Mouse (Mus musculus) embryo, embryonic 11 days (tissue): ENCODE results near the gene Gm7903.
"Not testable (repeated sequence)": the region's sequence is repeated elsewhere in the genome, so short reads cannot be mapped to it uniquely, and the experiment has no call there.

ENCODE experiments used
- DNase-seq: peaks from one replicate; pipeline ENCODE4 v3.0.0-alpha.2; 2015

The Gm7903 gene

DNA sequence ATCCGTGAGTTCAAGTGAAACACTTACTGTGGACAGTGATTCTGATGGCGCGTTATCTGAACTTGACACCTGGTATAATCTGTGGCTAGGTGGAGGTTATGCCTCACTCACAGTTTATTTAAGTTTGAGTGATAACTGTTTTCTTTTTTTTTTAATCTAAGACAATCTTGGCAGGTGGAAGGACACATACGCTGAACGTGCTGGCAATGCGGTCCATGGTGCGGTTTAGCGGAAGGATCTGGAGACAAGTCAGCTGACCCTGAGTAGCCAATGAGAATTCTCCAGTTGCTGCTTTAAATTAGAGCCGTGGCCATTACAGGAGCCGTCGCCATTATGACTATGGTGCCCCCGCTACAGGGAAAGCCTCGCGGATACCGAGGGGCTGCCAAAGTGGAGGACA lies at the start of gene Gm7903:
Gene Gm7903 (plus strand): TSS at position 301 of the 400 bp plus-strand sequence.
- DNase-seq = not testable (repeated sequence)

DNA sequence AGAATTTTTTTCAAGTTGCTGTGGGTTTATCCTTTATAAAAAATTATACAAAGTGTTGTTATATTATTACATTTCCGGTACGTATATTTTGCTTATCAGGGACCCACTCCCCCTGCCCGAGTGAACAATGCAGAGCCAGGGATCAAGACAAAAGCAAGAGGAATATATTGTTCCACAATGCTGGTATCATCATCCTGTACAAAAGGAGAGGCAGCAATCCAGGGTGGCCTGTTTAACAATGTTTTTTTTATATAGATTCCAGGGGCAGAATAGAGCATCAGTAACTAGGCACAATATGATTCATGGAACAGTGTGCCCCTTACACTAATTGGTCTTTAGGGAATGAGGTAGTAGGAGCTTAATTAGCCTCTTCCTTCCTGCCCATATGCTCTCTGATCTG lies 30.1 kb upstream of the Gm7903 start:
- DNase-seq = not testable (repeated sequence)

DNA sequence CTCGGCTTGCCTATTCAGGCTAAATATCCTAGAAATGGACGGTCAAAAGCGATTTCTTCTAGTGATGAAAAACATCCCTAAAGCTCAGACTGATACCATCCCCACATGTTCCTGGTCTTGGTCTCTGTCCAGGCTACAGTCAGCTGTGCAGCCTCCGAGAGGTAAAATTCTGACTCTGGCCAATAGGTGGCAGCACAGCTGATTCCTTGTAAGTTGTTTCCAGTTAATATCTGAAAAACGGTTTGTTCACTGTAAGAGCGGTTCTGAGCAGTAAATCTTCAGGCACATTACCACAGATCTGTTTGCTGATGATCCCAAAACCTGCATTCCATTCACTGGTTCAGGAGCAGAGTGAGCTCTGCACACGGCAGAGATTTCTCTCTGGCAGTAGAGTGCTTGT lies 12.4 kb upstream of the Gm7903 start:
- not testable (repeated sequence) for DNase-seq

DNA sequence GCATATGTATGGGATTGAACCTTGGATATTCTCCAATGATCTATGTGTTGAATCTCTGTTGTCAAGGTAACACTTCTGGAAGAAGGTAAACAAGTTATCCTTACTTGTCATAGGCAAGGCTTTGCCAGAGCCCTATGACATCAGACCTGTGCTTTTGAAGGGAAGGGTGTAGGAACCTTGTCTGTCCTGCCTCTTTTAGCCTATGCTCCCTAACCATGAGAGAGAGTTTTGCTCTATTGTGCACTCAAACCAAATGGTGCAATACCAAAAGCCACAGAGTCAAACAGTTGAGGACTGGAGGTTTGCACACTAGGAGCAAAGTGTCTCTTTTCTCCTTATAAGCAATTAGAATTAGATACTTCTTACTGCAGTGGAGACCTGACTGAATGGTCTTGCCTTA lies 11.8 kb upstream of the Gm7903 start:
- DNase-seq = not testable (repeated sequence)

DNA sequence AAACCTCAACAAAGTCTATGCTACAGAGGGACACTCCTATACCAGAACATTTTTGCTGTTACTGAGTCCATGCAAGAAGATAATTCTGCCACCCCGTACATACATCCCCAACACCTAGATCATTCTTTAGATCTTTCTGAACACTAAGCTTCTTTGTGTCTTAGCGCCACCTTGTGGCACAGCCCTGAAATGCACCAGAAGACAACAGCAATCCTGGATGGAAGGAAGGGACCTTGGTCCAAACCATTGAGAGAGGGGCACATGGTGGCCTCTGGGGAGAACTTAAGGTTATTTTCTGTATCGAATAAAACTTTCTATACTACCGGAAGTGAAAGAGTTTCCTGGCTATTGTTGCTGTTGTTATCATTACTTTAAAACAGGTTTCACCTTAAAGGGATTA lies 11.2 kb upstream of the Gm7903 start:
- DNase-seq = not testable (repeated sequence)

DNA sequence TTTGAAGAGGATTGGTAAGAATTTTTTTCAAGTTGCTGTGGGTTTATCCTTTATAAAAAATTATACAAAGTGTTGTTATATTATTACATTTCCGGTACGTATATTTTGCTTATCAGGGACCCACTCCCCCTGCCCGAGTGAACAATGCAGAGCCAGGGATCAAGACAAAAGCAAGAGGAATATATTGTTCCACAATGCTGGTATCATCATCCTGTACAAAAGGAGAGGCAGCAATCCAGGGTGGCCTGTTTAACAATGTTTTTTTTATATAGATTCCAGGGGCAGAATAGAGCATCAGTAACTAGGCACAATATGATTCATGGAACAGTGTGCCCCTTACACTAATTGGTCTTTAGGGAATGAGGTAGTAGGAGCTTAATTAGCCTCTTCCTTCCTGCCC lies 30.5 kb downstream of the Gm7903 start:
- not testable (repeated sequence) for DNase-seq

DNA sequence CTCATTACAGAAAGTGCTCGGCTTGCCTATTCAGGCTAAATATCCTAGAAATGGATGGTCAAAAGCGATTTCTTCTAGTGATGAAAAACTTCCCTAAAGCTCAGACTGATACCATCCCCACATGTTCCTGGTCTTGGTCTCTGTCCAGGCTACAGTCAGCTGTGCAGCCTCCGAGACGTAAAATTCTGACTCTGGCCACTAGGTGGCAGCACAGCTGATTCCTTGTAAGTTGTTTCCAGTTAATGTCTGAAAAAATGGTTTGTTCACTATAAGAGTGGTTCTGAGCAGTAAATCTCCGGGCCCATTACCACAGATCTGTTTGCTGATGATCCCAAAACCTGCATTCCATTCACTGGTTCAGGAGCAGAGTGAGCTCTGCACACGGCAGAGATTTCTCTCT lies 48.3 kb downstream of the Gm7903 start:
- DNase-seq = not testable (repeated sequence)

DNA sequence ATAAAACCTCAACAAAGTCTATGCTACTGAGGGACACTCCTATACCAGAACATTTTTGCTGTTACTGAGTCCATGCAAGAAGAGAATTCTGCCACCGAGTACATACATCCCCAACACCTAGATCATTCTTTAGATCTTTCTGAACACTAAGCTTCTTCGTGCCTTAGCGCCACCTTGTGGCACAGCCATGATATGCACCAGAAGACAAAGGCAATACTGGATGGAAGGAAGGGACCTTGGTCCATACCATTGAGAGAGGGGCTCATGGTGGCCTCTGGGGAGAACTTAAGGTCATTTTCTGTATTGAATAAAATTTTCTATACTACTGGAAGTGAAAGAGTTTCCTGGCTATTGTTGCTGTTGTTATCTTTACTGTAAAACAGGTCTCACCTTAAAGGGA lies 49.5 kb downstream of the Gm7903 start:
- DNase-seq = not testable (repeated sequence)
